Mouse (Mus musculus) liver, embryonic 14.5 days (tissue): ENCODE measurements around the gene OR5BS1P. TPM values are rescaled to one million over a fixed set of nuclear protein-coding genes. Genes with fewer than 3 reads are reported as not detected.

Source experiments
- ATAC-seq: fragments of 200-750 bp; cut with Nextera tagmentation; 2 replicates; pipeline ENCODE4 v1.8.0; 2017; ENCODE audit warnings: moderate number of reproducible peaks, mild to moderate bottlenecking, moderate library complexity; ENCODE audit not compliant: insufficient read depth
- DNase-seq, 3 experiments: peaks; one replicate each; pipeline ENCODE4 v3.0.0-alpha.2; 2012 to 2013; ENCODE audit warnings: low read depth in 3 of 3, low spot score in 3 of 3
- H3K27ac ChIP-seq: fragments of 300-500 bp; sonication (generic); 2 replicates; pipeline ENCODE4 v1.5.1; 2014; ENCODE audit warnings: moderate library complexity, mild to moderate bottlenecking, control low read depth, inconsistent platforms
- H3K27me3 ChIP-seq: fragments of 300-500 bp; sonication (generic); 2 replicates; pipeline ENCODE4 v1.6.1; 2014; ENCODE audit warnings: mild to moderate bottlenecking, low read length, moderate library complexity; ENCODE audit not compliant: control insufficient read depth, insufficient read depth
- H3K36me3 ChIP-seq: fragments of 300-500 bp; sonication (generic); replicated peaks from 2 replicates; pipeline ENCODE4 v1.6.1; 2014; ENCODE audit warnings: low read depth; ENCODE audit not compliant: control insufficient read depth, insufficient read depth
- H3K4me1 ChIP-seq, 2 experiments: fragments of 200-500 bp in 1 of 2; fragments of 300-500 bp in 1 of 2; sonication (generic) in 1 of 2; replicated peaks; 2 replicates each; pipeline ENCODE4 v1.6.1; 2012 to 2014; ENCODE audit warnings: antibody characterized with exemption in 1 of 2, inconsistent platforms in 1 of 2, low read length in 1 of 2; ENCODE audit not compliant: control insufficient read depth in 2 of 2, insufficient read depth in 2 of 2
- H3K4me2 ChIP-seq: fragments of 300-500 bp; sonication (generic); 2 replicates; pipeline ENCODE4 v1.6.1; 2014; ENCODE audit warnings: low read depth, mild to moderate bottlenecking, control low read depth, moderate library complexity
- H3K4me3 ChIP-seq, 2 experiments: fragments of 200-500 bp in 1 of 2; fragments of 300-500 bp in 1 of 2; sonication (generic) in 1 of 2; 2 replicates each; pipeline ENCODE4 v1.5.1; 2012 to 2014; ENCODE audit warnings: low read depth in 2 of 2, low read length in 2 of 2, mild to moderate bottlenecking in 2 of 2, control low read depth in 1 of 2, inconsistent platforms in 1 of 2, moderate library complexity in 1 of 2; ENCODE audit not compliant: insufficient read depth in 1 of 2
- H3K9ac ChIP-seq: fragments of 300-500 bp; sonication (generic); replicated peaks from 2 replicates; pipeline ENCODE4 v1.6.1; 2014; ENCODE audit warnings: mild to moderate bottlenecking, control low read depth, moderate library complexity
- H3K9me3 ChIP-seq: fragments of 300-500 bp; sonication (generic); 2 replicates; pipeline ENCODE4 v1.6.1; 2016; ENCODE audit warnings: low read length, mixed read lengths; ENCODE audit not compliant: control insufficient read depth
- CTCF ChIP-seq: IDR thresholded peaks from 2 replicates; pipeline ENCODE4 v1.5.1; 2016; ENCODE audit warnings: antibody characterized with exemption, low read depth, control low read depth
- EP300 ChIP-seq: IDR thresholded peaks from 2 replicates; pipeline ENCODE4 v1.6.1; 2016; ENCODE audit warnings: antibody characterized with exemption, low read depth
- WGBS: fragments of 180-500 bp; shearing (Covaris S2); extraction: QIAGEN DNeasy Blood & Tissue Kit; methylation state at CpG from one replicate; pipeline ENCODE4 v1.1.7; 2014; ENCODE audit not compliant: insufficient replicate concordance; 5-methylcytosine and 5-hydroxymethylcytosine counted together
- polyA plus RNA-seq, 2 experiments: library from polyadenylated mRNA; depleted of rRNA in 1 of 2; stranded (reverse) in 1 of 2; unstranded in 1 of 2; fragments of >200 nt; fragmentation: Nextera tagmentation in 1 of 2; extraction: Ambion mirVana in 1 of 2; gene quantifications; 2 replicates each; pipeline versions ENCODE4 v1.2.1 to v1.2.3; 2012 to 2014

The OR5BS1P gene
- polyA plus RNA-seq, 2 experiments, result not detected

DNA sequence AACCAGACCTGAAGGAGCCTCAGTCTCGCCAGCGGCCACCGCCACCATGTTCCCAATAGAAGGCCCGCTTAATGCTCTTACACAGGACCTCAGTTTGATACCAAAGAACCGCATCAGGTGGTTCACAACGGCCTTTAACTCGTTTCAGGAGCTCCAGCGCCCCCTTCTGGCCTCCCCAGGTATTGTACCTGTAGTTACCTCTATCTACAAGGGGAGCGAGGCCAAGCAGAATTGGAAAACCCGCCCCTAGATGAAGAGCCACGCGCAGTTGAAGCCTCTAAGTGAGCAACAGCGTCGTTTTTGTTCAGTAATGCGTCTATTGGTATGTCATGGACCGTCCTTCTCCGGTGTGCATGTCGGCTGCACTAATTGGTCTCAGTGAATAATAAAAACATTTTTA lies 34.8 kb downstream of the OR5BS1P start:
- Histone ChIP-seq H3K4me2 (no peak overlapping the region), H3K4me1 (no peaks in the 10 kb centered on the region), H3K36me3 (no peaks in the 10 kb centered on the region), H3K4me3 (no peak overlapping the region), H3K27ac (no peak overlapping the region), H3K9ac (no peak overlapping the region), H3K9me3 (no peaks in the 10 kb centered on the region), H3K27me3 (no peaks in the 10 kb centered on the region; the same call in 1 of the 2 replicates)
- DNase-seq (peak; percentile 29 to 46 (median 42)), ATAC-seq (no peak)
- WGBS, result 11% methylated on average over 18 of the region's 18 CpGs
- TF ChIP-seq EP300 (no peak), CTCF (peak; percentile 84)

DNA sequence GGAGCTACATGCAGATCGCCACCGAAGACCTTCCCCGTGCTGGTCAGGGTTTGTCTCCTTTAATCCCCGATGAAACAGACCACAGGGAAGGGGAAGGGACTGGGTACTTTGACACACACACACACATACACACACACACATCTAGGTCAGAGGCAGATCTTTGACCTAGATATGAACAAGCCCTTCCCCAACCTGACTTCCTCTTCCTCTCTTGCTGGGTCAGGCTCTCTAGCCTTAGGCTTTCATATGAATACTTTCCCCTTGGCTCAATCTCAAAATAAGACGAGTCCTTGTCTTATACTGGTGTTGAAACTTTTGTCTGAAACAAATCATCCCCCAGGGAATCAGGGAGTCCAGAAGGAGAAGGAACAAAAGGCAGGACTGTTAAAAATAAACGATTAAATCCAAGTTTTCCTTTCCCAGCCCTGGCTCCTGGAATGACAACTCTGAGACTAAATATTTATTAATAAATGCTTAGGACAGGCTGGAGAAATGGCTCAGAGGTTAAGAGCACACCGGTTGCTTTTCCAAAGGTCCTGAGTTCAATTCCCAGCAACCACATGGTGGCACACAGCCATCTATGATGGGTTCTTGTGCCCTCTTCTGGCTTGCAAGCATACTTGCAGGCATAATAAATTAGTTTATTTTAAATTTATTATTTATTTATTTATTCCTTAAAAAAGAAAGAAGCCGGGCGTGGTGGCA lies 36.7 kb downstream of the OR5BS1P start:
- TF ChIP-seq EP300 (no peak), CTCF (no peak)
- ATAC-seq (no peak), DNase-seq (no peak)
- no peaks in the 10 kb centered on the region; the same call in 1 of the 2 replicates for H3K27me3 ChIP-seq
- H3K9me3 ChIP-seq, result no peaks in the 10 kb centered on the region
- no peak overlapping the region for H3K4me3 ChIP-seq
- no peak overlapping the region for H3K4me2 ChIP-seq
- H3K4me1 ChIP-seq, result no peaks in the 10 kb centered on the region; a peak in 1 of 4 replicates
- H3K9ac ChIP-seq, result no peak overlapping the region
- 33% methylated on average over 9 of the region's 9 CpGs for WGBS
- no peak overlapping the region for H3K27ac ChIP-seq
- H3K36me3 ChIP-seq, result no peaks in the 10 kb centered on the region

DNA sequence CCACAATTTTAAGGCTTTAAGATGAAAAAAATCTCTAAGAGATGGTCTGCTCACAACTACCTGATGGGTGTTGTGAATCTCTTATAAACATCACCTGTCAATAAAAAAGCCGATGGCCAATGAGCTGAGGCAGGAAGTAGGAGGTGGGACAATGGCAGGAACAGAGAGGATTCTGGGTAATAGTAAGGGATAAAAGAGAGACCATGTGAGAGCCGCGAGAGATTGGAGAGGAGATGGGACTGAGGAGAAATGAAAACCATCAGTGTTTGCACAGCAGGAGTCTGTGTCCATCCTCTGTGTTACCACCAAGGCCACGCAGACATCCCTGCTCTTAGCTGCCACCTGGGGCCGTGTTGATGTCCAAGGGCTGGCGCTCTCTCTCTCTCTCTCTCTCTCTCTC lies 37.6 kb downstream of the OR5BS1P start:
- no peaks in the 10 kb centered on the region for H3K36me3 ChIP-seq
- no peak for ATAC-seq
- H3K9ac ChIP-seq, result no peak overlapping the region
- peaks cover 0 to 2% of the 10 kb centered on the region in 2 experiments; a peak in 2 of 4 replicates for H3K4me1 ChIP-seq
- H3K9me3 ChIP-seq, result no peaks in the 10 kb centered on the region
- TF ChIP-seq EP300 (no peak), CTCF (no peak)
- no peak overlapping the region for H3K4me3 ChIP-seq
- WGBS, result 78% methylated on average over 6 of the region's 6 CpGs
- H3K4me2 ChIP-seq, result no peak overlapping the region
- H3K27me3 ChIP-seq, result no peaks in the 10 kb centered on the region; the same call in 1 of the 2 replicates
- no peak for DNase-seq
- H3K27ac ChIP-seq, result no peak overlapping the region

DNA sequence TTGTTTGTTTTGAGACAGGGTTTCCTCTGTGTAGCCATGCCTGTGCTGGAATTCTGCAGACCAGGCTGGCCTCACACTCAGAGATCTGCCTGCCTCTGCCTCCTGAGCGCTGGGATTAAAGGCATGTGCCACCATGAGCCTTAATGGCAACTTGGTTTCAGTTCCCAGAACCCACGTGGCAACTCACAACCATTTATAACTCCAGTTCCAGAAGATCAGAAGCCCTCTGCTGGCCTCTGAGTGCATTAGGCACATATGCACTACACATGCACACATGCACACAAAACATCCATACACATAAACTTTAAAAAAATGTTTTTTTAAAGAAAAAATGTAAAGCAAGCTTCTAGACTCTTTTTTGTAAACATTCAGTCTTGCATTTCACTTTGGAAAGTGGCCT lies 39.7 kb downstream of the OR5BS1P start:
- TF ChIP-seq CTCF, result no peak
- TF ChIP-seq EP300, result no peak
- H3K27ac ChIP-seq, result no peak overlapping the region
- WGBS, result 37% methylated on average over 2 of the region's 2 CpGs
- no peak overlapping the region for H3K4me3 ChIP-seq
- DNase-seq, result no peak
- peaks cover 0 to 3% of the 10 kb centered on the region in 2 experiments; a peak in 2 of 4 replicates for H3K4me1 ChIP-seq
- H3K9ac ChIP-seq, result no peak overlapping the region
- H3K9me3 ChIP-seq, result no peaks in the 10 kb centered on the region
- ATAC-seq, result no peak
- no peaks in the 10 kb centered on the region for H3K36me3 ChIP-seq
- H3K4me2 ChIP-seq, result no peak overlapping the region
- H3K27me3 ChIP-seq, result no peaks in the 10 kb centered on the region; the same call in 1 of the 2 replicates
